Mouse (Mus musculus) heart, postnatal 0 days (tissue): ENCODE data around the gene Cwc25. TPM values are rescaled to one million over a fixed set of nuclear protein-coding genes. Genes with fewer than 3 reads are reported as not detected.

Experiments used
- ATAC-seq: fragments of 200-750 bp; cut with Nextera tagmentation; 2 replicates; pipeline ENCODE4 v1.8.0; 2017; ENCODE audit warnings: low read depth, moderate number of reproducible peaks, moderate library complexity; ENCODE audit not compliant: insufficient read depth
- DNase-seq: peaks from one replicate; pipeline ENCODE4 v3.0.0-alpha.2; 2016; ENCODE audit warnings: low spot score
- H3K27ac ChIP-seq: fragments of 300-500 bp; sonication (generic); 2 replicates; pipeline ENCODE4 v1.5.1; 2014; ENCODE audit warnings: low read depth, mild to moderate bottlenecking
- H3K27me3 ChIP-seq: fragments of 300-500 bp; sonication (generic); 2 replicates; pipeline ENCODE4 v1.6.1; 2014; ENCODE audit warnings: low read length, mixed read lengths; ENCODE audit not compliant: control insufficient read depth, insufficient read depth
- H3K36me3 ChIP-seq: fragments of 300-500 bp; sonication (generic); replicated peaks from 2 replicates; pipeline ENCODE4 v1.6.1; 2014; ENCODE audit warnings: low read length, mixed read lengths; ENCODE audit not compliant: control insufficient read depth, insufficient read depth
- H3K4me1 ChIP-seq: fragments of 300-500 bp; sonication (generic); 2 replicates; pipeline ENCODE4 v1.6.1; 2014; ENCODE audit warnings: antibody characterized with exemption; ENCODE audit not compliant: control insufficient read depth, insufficient read depth
- H3K4me2 ChIP-seq: fragments of 300-500 bp; sonication (generic); 2 replicates; pipeline ENCODE4 v1.6.1; 2014; ENCODE audit warnings: low read depth, mild to moderate bottlenecking, low read length, moderate library complexity
- H3K4me3 ChIP-seq: fragments of 300-500 bp; sonication (generic); 2 replicates; pipeline ENCODE4 v1.5.1; 2014; ENCODE audit warnings: low read depth, low read length
- H3K9ac ChIP-seq: fragments of 300-500 bp; sonication (generic); replicated peaks from 2 replicates; pipeline ENCODE4 v1.6.1; 2014; ENCODE audit warnings: low read depth, low read length, mixed read lengths
- H3K9me3 ChIP-seq: fragments of 300-500 bp; sonication (generic); replicated peaks from 2 replicates; pipeline ENCODE4 v1.6.1; 2016; ENCODE audit warnings: low read length; ENCODE audit not compliant: control insufficient read depth
- CTCF ChIP-seq: IDR thresholded peaks from 2 replicates; pipeline ENCODE4 v1.5.1; 2016; ENCODE audit warnings: antibody characterized with exemption, control low read depth, low read depth
- EP300 ChIP-seq: IDR thresholded peaks from 2 replicates; pipeline ENCODE4 v1.6.1; 2016; ENCODE audit warnings: antibody characterized with exemption, low read depth
- WGBS: fragments of 180-500 bp; shearing (Covaris S2); extraction: QIAGEN DNeasy Blood & Tissue Kit; methylation state at CpG from one replicate; pipeline ENCODE4 v1.1.7; 2014; 5-methylcytosine and 5-hydroxymethylcytosine counted together
- polyA plus RNA-seq: library from polyadenylated mRNA; unstranded; fragments of >200 nt; fragmentation: Nextera tagmentation; extraction: Ambion mirVana; gene quantifications from 2 replicates; pipeline ENCODE4 v1.2.1, GENCODE M21; 2015
- total RNA-seq: library from RNA; depleted of rRNA; stranded (reverse); fragments of >200 nt; gene quantifications from 2 replicates; pipeline ENCODE4 v1.2.3, GENCODE M21; 2014; ENCODE audit warnings: low replicate concordance

The Cwc25 gene
- total and polyA plus RNA-seq, 2 experiments from 2014 or later = 3.2 to 8.2 TPM

- peak overlapping the region; percentile 89 for H3K27ac ChIP-seq
- no peak for TF ChIP-seq CTCF
- no peaks in the 10 kb centered on the region for H3K9me3 ChIP-seq
- peak overlapping the region; percentile 72 for H3K9ac ChIP-seq
- no peaks in the 10 kb centered on the region for H3K27me3 ChIP-seq
- H3K4me3 ChIP-seq = peak overlapping the region; percentile 89
- ATAC-seq (peak; percentile 69), DNase-seq (no peak)
- no peaks in the 10 kb centered on the region for H3K36me3 ChIP-seq
- H3K4me1 ChIP-seq = peaks cover 30% of the 10 kb centered on the region
- peak overlapping the region; percentile 90 for H3K4me2 ChIP-seq
- under 1% methylated on average over 31 of the region's 43 CpGs for WGBS
These were observed 33.8 kb upstream of the Cwc25 start for GRCm38 (mm10) chr11:97799994-97800690.

GRCm38 (mm10) chr11:97799146-97799993 lies 33.0 kb upstream of the Cwc25 start:
- H3K36me3 ChIP-seq = no peaks in the 10 kb centered on the region
- H3K4me2 ChIP-seq = peak overlapping the region; percentile 90
- peaks cover 23% of the 10 kb centered on the region for H3K4me1 ChIP-seq
- TF ChIP-seq EP300 (no peak), CTCF (no peak)
- H3K27ac ChIP-seq = peak overlapping the region; percentile 89
- DNase-seq = peak; percentile 76
- H3K4me3 ChIP-seq = peak overlapping the region; percentile 89
- no peaks in the 10 kb centered on the region for H3K27me3 ChIP-seq
- peak overlapping the region; percentile 72 for H3K9ac ChIP-seq
- H3K9me3 ChIP-seq = no peaks in the 10 kb centered on the region
- under 1% methylated on average over 69 of the region's 71 CpGs for WGBS
- peak; percentile 76 for ATAC-seq

GRCm38 (mm10) chr11:97798782-97799145 lies 32.4 kb upstream of the Cwc25 start, which contains the start of gene Lasp1:
TSS of gene Lasp1 (plus strand) at chr11:97799000.
- no peak for DNase-seq
- ATAC-seq = peak; percentile 12; the same call in 1 of the 2 replicates
- Histone ChIP-seq H3K27ac (peak within 1 kb of the TSS; percentile 89), H3K4me1 (peaks cover 20% of the 10 kb centered on the region), H3K36me3 (no peaks in the 10 kb centered on the region), H3K27me3 (no peaks in the 10 kb centered on the region), H3K4me2 (peak within 1 kb of the TSS; percentile 90), H3K4me3 (peak within 1 kb of the TSS; percentile 89), H3K9me3 (no peaks in the 10 kb centered on the region), H3K9ac (peak within 1 kb of the TSS; percentile 72)
- TF ChIP-seq EP300 = no peak
- no peak for TF ChIP-seq CTCF
- 2% methylated on average over 11 of the region's 11 CpGs for WGBS

- H3K9ac ChIP-seq = no peak overlapping the region
- no peak overlapping the region for H3K4me3 ChIP-seq
These were observed 31.7 kb upstream of the Cwc25 start for GRCm38 (mm10) chr11:97798083-97798435.

GRCm38 (mm10) chr11:97797369-97798082 lies 31.2 kb upstream of the Cwc25 start:
- Histone ChIP-seq H3K27me3 (no peaks in the 10 kb centered on the region), H3K36me3 (no peaks in the 10 kb centered on the region), H3K4me1 (peaks cover 16% of the 10 kb centered on the region), H3K4me3 (no peak overlapping the region), H3K4me2 (no peak overlapping the region), H3K9ac (no peak overlapping the region), H3K9me3 (no peaks in the 10 kb centered on the region), H3K27ac (no peak overlapping the region)
- no peak for ATAC-seq
- 63% methylated on average over 15 of the region's 15 CpGs for WGBS
- TF ChIP-seq EP300 (no peak), CTCF (no peak)
- DNase-seq = no peak

More at GRCm38 (mm10) chr11:97798083-97798435, 31.7 kb upstream of the Cwc25 start:
- no peak for ATAC-seq
- TF ChIP-seq EP300 (no peak), CTCF (no peak)
- no peak for DNase-seq
- Histone ChIP-seq H3K36me3 (no peaks in the 10 kb centered on the region), H3K4me1 (peaks cover 18% of the 10 kb centered on the region), H3K27ac (no peak overlapping the region), H3K27me3 (no peaks in the 10 kb centered on the region), H3K9me3 (no peaks in the 10 kb centered on the region), H3K4me2 (no peak overlapping the region)
- WGBS = 50% methylated on average over 8 of the region's 8 CpGs
